In genomic region chr9:63664792-63665646, GRCm38 (mm10) we compare ENCODE assay signal across 8 mouse cellular contexts.
A peak's percentile ranks its signal among the peaks of the same experiment; 100 is the strongest.
DNase-seq lines count a peak whose midpoint lies in the region; ATAC-seq lines count a peak whose summit lies in the region.

No protein-coding gene starts in this region.

- no peak overlapping the region for H3K4me3 ChIP-seq in liver, embryonic 11.5 days (ENCODE audit: low read depth, low read length)
- no peak overlapping the region for H3K4me3 ChIP-seq in forebrain, embryonic 12.5 days (replicated peaks)

- no peak for ATAC-seq in liver, embryonic 11.5 days (replicated peaks; ENCODE audit: low FRiP score)
- peak; percentile 49; the same call in 1 of the 2 replicates for ATAC-seq in forebrain, embryonic 12.5 days (ENCODE audit: low FRiP score)
- ATAC-seq in megakaryocyte-erythroid progenitor cell, adult 5-6 weeks (replicated peaks; ENCODE audit: low FRiP score, low TSS enrichment, poor library complexity, severe bottlenecking), result no peak

- peaks cover 11% of the 10 kb centered on the region; the same call in 1 of the 2 replicates for H3K36me3 ChIP-seq in liver, embryonic 11.5 days (ENCODE audit: control insufficient read depth, insufficient read depth, low read length)
- peaks cover 38% of the 10 kb centered on the region for H3K36me3 ChIP-seq in forebrain, embryonic 12.5 days (replicated peaks)

- peak overlapping the region; percentile 5; the same call in 1 of the 2 replicates for H3K27ac ChIP-seq in liver, embryonic 11.5 days (ENCODE audit: low read depth, low read length)
- H3K27ac ChIP-seq in forebrain, embryonic 12.5 days, result peak overlapping the region; percentile 65

- no peak for DNase-seq in liver, embryonic 11.5 days (ENCODE audit: low spot score)
- DNase-seq in liver, result no peak
- DNase-seq in kidney, postnatal 14 days, result peak; percentile 75
- peak; percentile 53 for DNase-seq in skeletal muscle tissue, adult 2 months (ENCODE audit: low read depth, low spot score)
- no peak for DNase-seq in gastrocnemius, adult 8-10 months (ENCODE audit: low spot score in 2 of 2)
- DNase-seq in gastrocnemius, postnatal 10 days, result no peak

- H3K9me3 ChIP-seq in liver, embryonic 11.5 days (ENCODE audit: control insufficient read depth, low read length), result no peaks in the 10 kb centered on the region
- H3K9me3 ChIP-seq in forebrain, embryonic 12.5 days, result no peaks in the 10 kb centered on the region

- WGBS in liver, embryonic 11.5 days, result 75% methylated on average over 13 of the region's 13 CpGs
- 40% methylated on average over 13 of the region's 13 CpGs for WGBS in forebrain, embryonic 12.5 days

- no peak overlapping the region for H3K9ac ChIP-seq in liver, embryonic 11.5 days (ENCODE audit: low read depth, low read length)
- no peak overlapping the region for H3K9ac ChIP-seq in forebrain, embryonic 12.5 days

- no peak overlapping the region for H3K4me2 ChIP-seq in liver, embryonic 11.5 days
- no peak overlapping the region for H3K4me2 ChIP-seq in forebrain, embryonic 12.5 days

- peaks cover 34% of the 10 kb centered on the region for H3K4me1 ChIP-seq in liver, embryonic 11.5 days (replicated peaks; ENCODE audit: control insufficient read depth, insufficient read depth, low read length)
- H3K4me1 ChIP-seq in forebrain, embryonic 12.5 days, result peaks cover 52% of the 10 kb centered on the region

- H3K27me3 ChIP-seq in liver, embryonic 11.5 days (replicated peaks; ENCODE audit: control insufficient read depth, insufficient read depth, low read length), result no peaks in the 10 kb centered on the region
- no peaks in the 10 kb centered on the region for H3K27me3 ChIP-seq in forebrain, embryonic 12.5 days

Comparison
In these comparisons a context has a peak if more than half of its experiments do, and no peak if none do; other contexts are left out.
1. DNase-seq: peak in kidney, postnatal 14 days (single experiment) and skeletal muscle tissue, adult 2 months (single experiment); none in liver, embryonic 11.5 days (single experiment), liver (single experiment), gastrocnemius, adult 8-10 months (0 of 2) and gastrocnemius, postnatal 10 days (single experiment).